Mouse (Mus musculus) adrenal gland, postnatal 4 days (tissue): ENCODE results near the gene Slc25a1. TPM values are rescaled to one million over a fixed set of nuclear protein-coding genes. Genes with fewer than 3 reads are reported as not detected.

ENCODE experiments used
- total RNA-seq, 2 experiments: library from RNA; stranded (reverse); gene quantifications; 2 replicates each; pipeline ENCODE4 v1.2.3; 2021

The Slc25a1 gene
- total RNA-seq, 2 experiments from 2014 or later = 98.4 to 98.6 TPM

Other genes with a start within 250 kb of the Slc25a1 start
- 10 to 100 TPM; 68.8 to 70.3 TPM for gene Med15, start 195.3 kb downstream of the Slc25a1 start, total RNA-seq
- gene Klhl22, start 168.6 kb downstream of the Slc25a1 start, total RNA-seq = 10 to 100 TPM; 52.3 TPM
- 10 to 100 TPM; 29.3 to 33.9 TPM for gene Scarf2, start 130.9 kb downstream of the Slc25a1 start, total RNA-seq
- under 1 TPM in 1 of 2 experiments, not detected in 1; 0.62 TPM for gene B830017H08Rik, start 95.1 kb downstream of the Slc25a1 start, total RNA-seq
- gene Car15, start 89.9 kb downstream of the Slc25a1 start, total RNA-seq = 1 to 10 TPM; 2.9 to 8.8 TPM
- under 1 TPM; 0.20 to 0.45 TPM for gene Gm20518, start 36.5 kb downstream of the Slc25a1 start, total RNA-seq
- gene Tssk1, start 34.0 kb downstream of the Slc25a1 start, total RNA-seq = under 1 TPM in 1 of 2 experiments, not detected in 1; 0.14 TPM
- gene Dgcr2, start 29.7 kb downstream of the Slc25a1 start, total RNA-seq = 10 to 100 TPM; 81.6 to 84.4 TPM
- not detected for gene Tssk2, start 29.6 kb downstream of the Slc25a1 start, total RNA-seq
- 10 to 100 TPM; 33.0 to 33.6 TPM for gene Ess2, start 16.9 kb downstream of the Slc25a1 start, total RNA-seq
- gene Gsc2, start 13.2 kb downstream of the Slc25a1 start, total RNA-seq = not detected
- gene Vpreb2, start 52.2 kb upstream of the Slc25a1 start, total RNA-seq = not detected
- 10 to 100 TPM; 52.6 to 57.4 TPM for gene Dgcr6, start 124.6 kb upstream of the Slc25a1 start, total RNA-seq
- 10 to 100 TPM; 13.8 to 19.0 TPM for gene Prodh, start 162.0 kb upstream of the Slc25a1 start, total RNA-seq
- under 1 TPM; 0.98 to 0.99 TPM for gene Rtn4r, start 199.4 kb upstream of the Slc25a1 start, total RNA-seq